Mouse (Mus musculus) neutrophil, adult 83 days (primary cell): ENCODE measurements around the gene Orc2. TPM values are rescaled to one million over a fixed set of nuclear protein-coding genes. Genes with fewer than 3 reads are reported as not detected.

Source experiments
- total RNA-seq, 2 experiments: library from RNA; stranded (reverse); gene quantifications; one replicate each; pipeline ENCODE4 v1.2.4; 2023

Orc2 gene
- 10 to 100 TPM; 14.0 to 15.3 TPM for total RNA-seq

GRCm38 (mm10) chr1:58504577-58505254, at the start of gene Orc2:
Gene Orc2 (minus strand): TSS chr1:58505109.

GRCm38 (mm10) chr1:58445143-58445722, 59.7 kb downstream of the Orc2 start, which contains the start of the genes Nif3l1 and Ppil3:
Gene Nif3l1 (plus strand): TSS chr1:58445151.
Gene Ppil3 (minus strand): TSS chr1:58445486.

DNA sequence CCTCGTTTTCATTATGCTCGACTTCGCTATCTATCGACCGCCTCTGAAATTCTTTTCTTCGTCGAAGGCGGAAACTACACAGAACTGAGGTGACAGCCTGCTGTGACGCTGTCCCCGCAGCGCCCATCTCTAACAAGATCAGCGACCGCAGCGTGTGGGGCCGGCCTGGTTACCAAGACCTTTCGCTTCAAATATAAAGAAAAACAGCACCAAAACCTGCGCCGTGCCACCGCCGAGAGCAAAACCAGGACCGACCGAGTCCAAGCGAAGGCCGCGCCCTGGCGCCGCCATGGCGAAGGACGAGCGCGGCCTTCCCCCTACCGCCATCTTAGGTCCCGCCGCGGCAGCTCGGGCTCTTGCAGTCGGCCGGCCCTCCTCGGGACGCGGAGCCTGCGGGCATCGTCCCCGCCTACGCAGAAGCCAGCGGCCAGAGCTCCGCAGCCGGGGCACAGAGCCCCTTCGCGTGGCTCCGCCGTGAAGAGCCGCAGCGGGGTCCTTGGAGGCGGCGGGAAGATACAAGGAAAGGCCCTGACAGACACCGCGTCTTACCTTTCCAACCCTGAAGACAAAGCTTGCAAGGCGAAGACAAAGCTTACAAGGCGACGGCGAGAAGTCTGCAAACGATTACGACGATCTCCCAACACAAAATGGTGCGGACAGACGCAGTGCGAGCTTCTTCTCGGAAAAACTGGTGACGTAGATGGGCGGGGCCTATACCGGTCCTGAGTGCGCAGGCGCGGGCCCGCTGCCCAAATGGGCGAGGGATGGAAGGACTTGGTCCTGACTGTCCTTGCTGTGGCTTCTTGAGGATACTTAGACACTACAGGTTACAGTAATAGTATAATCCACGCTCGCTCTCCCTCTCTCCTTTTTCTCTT, 81.3 kb downstream of the Orc2 start, which contains the start of gene Clk1:
Gene Clk1, minus strand, starts transcription at position 696 of the 878 bp plus-strand sequence.

Other genes starting within 250 kb of the Orc2 start
- gene Aox2, start 226.8 kb downstream of the Orc2 start, total RNA-seq: under 1 TPM in 1 of 2 experiments, not detected in 1; 0.18 TPM
- 10 to 100 TPM; 94.2 to 95.9 TPM for gene Bzw1, start 112.2 kb downstream of the Orc2 start, total RNA-seq
- gene Clk1, start 81.0 kb downstream of the Orc2 start, total RNA-seq: 100 to 1,000 TPM; 673 to 776 TPM
- gene Nif3l1, start 60.0 kb downstream of the Orc2 start, total RNA-seq: 10 to 100 TPM; 12.0 to 14.2 TPM
- 10 to 100 TPM; 18.3 to 21.2 TPM for gene Ppil3, start 59.6 kb downstream of the Orc2 start, total RNA-seq
- gene Fam126b, start 81.2 kb upstream of the Orc2 start, total RNA-seq: 10 to 100 TPM; 10.4 to 15.1 TPM
- 10 to 100 TPM; 49.0 to 53.2 TPM for gene Ndufb3, start 81.3 kb upstream of the Orc2 start, total RNA-seq
- not detected for gene Als2cr12, start 190.9 kb upstream of the Orc2 start, total RNA-seq
- gene Cflar, start 206.4 kb upstream of the Orc2 start, total RNA-seq: 100 to 1,000 TPM; 140 to 173 TPM